Mouse (Mus musculus) small intestine, adult 2 months (tissue): Measurements from ENCODE around the gene Olfr1116.
"Not testable (repeated sequence)": the region's sequence is repeated elsewhere in the genome, so short reads cannot be mapped to it uniquely, and the experiment has no call there.

Source experiments
- CTCF ChIP-seq: fragments of 200-500 bp; IDR thresholded peaks from 2 replicates; pipeline ENCODE4 v1.5.1; 2012; ENCODE audit warnings: low read depth, mild to moderate bottlenecking, control low read depth, inconsistent platforms, low read length, moderate library complexity, mixed read lengths; ENCODE audit not compliant: insufficient replicate concordance, insufficient read length; ENCODE audit errors: extremely low read depth
- POLR2A ChIP-seq: fragments of 200-500 bp; IDR thresholded peaks from 2 replicates; pipeline ENCODE4 v1.6.1; 2012; ENCODE audit warnings: low read depth, mild to moderate bottlenecking, control low read depth, inconsistent platforms, low read length, moderate library complexity

GRCm38 (mm10) chr2:87293977-87294376 lies 26.6 kb downstream of the Olfr1116 start:
- TF ChIP-seq POLR2A, CTCF: not testable (repeated sequence)
